Mouse (Mus musculus): ENCODE results near the gene Fam173a. TPM values are rescaled to one million over a fixed set of nuclear protein-coding genes. Genes with fewer than 3 reads are reported as not detected.
"Not testable (repeated sequence)": the region's sequence is repeated elsewhere in the genome, so short reads cannot be mapped to it uniquely, and the experiment has no call there.

Fam173a gene
- polyA plus RNA-seq, 1 experiment from 2014 or later, result 105 TPM

DNA sequence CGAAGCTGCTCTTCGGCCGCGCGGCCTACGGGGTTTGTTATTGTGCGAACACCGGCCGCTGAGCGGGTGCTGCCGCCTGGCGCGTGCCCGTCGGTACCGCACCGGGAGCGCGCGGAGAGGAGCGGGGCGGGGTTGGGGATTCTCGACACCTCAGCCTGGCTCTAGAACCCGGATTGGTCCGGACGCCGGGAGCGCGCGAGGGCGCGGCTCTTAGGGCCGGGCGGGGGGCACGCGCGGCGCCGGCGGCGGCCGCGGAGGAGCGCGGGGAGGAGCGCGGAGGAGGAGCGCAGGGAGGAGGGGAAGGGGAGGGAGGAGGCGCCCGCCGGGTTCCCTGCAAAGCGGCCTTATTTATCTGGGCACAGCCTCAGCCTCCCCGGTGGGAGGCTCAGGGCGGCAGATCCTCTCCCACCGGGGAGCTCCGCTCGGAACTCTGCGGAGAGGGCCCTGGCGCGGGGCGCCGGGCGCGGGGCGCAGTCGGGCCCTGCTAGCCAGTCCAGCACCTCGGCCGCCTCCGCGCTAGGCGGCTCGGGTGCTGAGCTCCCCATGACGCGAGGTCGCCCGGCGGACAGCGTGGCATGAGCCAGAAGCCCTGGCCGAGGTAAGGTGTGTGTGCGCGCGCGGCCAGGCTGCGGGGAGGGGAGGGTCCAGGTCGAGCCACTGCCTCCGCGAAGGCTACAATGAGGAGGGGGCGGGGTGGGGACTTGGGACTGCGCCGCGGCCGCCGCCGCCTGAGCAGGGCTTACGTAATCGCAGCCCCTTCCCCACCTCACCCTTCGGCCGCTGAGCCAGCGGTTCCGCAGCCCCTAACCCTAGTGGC is 16.3 kb upstream of the Fam173a start, which contains the start of gene Fbxl16:
Fbxl16 (plus strand) TSS at position 297 of the 817 bp plus-strand sequence.
- Histone ChIP-seq H3K4me3 (peak within 1 kb of the TSS; percentile 52), H3K4me2 (peak within 1 kb of the TSS; percentile 94), H3K27me3 (peaks cover 54% of the 10 kb centered on the region), H3K4me1 (peaks cover 16% of the 10 kb centered on the region), H3K36me3 (no peaks in the 10 kb centered on the region), H3K9ac (peak within 1 kb of the TSS; percentile 33), H3K27ac (no peak within 1 kb of the TSS), H3K9me3 (no peaks in the 10 kb centered on the region)
- whole genome bisulfite sequencing, result under 1% methylated on average over 72 of the region's 100 CpGs
- peak; percentile 66 for ATAC-seq (ENCODE audit: borderline replicate concordance, extremely low read depth, low FRiP score, low TSS enrichment)

DNA sequence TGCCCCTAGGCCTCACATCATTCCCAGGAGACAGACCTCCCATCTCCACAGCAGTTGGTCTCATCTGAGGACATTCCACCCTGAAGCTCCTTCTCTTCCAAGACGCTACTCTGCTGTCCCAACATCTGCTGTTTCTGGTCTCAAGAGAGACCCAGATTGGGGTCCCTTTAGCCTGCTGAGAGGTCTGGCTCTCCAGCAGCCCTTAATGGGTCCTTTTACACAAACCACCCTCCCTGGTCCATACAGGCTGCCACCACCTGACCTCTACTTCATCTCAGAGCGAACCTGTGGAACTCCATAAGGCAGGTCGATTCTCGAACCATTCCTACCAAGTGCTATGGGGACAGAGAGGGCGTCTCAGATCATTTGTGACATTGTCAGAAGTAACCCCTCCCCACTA is 15.3 kb upstream of the Fam173a start:
- H3K36me3 ChIP-seq, result no peaks in the 10 kb centered on the region
- no peak overlapping the region for H3K9ac ChIP-seq
- no peak overlapping the region for H3K27ac ChIP-seq
- no peak for ATAC-seq (ENCODE audit: borderline replicate concordance, extremely low read depth, low FRiP score, low TSS enrichment)
- H3K4me2 ChIP-seq, result peak overlapping the region; percentile 94
- no peaks in the 10 kb centered on the region for H3K9me3 ChIP-seq
- peaks cover 16% of the 10 kb centered on the region for H3K4me1 ChIP-seq
- H3K27me3 ChIP-seq, result peaks cover 50% of the 10 kb centered on the region
- 32% methylated on average over 5 of the region's 5 CpGs for WGBS
- no peak overlapping the region; the same call in 1 of the 2 replicates for H3K4me3 ChIP-seq

DNA sequence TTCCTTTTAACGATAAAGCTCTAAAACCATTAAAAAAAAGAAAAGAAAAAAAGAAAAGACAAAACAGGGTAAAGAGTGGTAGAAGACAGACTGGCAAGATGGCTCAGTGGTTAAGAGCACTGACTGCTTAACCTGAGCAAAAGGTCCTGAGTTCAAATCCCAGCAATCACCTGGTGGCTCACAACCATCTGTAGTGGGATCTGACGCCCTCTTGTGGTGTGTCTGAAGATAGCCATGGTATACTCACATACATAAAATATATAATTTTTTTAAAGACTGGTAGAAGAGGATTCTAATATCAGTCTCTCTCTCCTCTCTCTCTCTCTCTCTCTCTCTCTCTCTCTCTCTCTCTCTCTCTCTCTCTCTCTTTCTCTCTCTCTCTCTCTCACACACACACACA is 14.8 kb upstream of the Fam173a start:
- not testable (repeated sequence) for H3K9me3 ChIP-seq; H3K36me3 ChIP-seq; H3K9ac ChIP-seq; ATAC-seq (ENCODE audit: borderline replicate concordance, extremely low read depth, low FRiP score, low TSS enrichment); H3K4me3 ChIP-seq; H3K4me2 ChIP-seq; H3K27ac ChIP-seq
- peaks cover 46% of the 10 kb centered on the region for H3K27me3 ChIP-seq
- WGBS, result 31% methylated on average over 2 of the region's 2 CpGs
- peaks cover 16% of the 10 kb centered on the region for H3K4me1 ChIP-seq

DNA sequence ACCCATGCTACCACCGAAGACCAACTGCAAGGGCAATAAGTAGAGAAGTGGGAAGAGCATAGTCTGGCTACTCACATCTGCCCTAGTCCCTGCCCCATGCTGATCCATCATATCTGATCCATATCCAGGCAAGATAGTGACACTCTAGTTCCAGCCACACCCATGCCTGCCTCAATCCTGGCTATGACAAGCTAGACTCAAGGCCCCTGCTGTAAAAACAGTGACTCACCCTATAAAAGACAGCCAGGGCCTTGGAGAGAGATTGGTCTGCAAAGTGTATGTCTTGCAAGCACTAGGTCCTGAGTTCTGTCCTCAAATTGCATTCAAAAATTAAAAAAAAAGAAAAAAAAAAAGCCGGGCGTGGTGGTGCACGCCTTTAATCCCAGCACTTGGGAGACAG is 13.8 kb upstream of the Fam173a start:
- Histone ChIP-seq H3K4me1 (peaks cover 16% of the 10 kb centered on the region), H3K36me3 (no peaks in the 10 kb centered on the region), H3K27ac (no peak overlapping the region), H3K4me3 (no peak overlapping the region), H3K9me3 (no peaks in the 10 kb centered on the region), H3K27me3 (peaks cover 37% of the 10 kb centered on the region), H3K9ac (no peak overlapping the region), H3K4me2 (no peak overlapping the region)
- WGBS, result 67% methylated on average over 4 of the region's 4 CpGs
- no peak for ATAC-seq (ENCODE audit: borderline replicate concordance, extremely low read depth, low FRiP score, low TSS enrichment)

DNA sequence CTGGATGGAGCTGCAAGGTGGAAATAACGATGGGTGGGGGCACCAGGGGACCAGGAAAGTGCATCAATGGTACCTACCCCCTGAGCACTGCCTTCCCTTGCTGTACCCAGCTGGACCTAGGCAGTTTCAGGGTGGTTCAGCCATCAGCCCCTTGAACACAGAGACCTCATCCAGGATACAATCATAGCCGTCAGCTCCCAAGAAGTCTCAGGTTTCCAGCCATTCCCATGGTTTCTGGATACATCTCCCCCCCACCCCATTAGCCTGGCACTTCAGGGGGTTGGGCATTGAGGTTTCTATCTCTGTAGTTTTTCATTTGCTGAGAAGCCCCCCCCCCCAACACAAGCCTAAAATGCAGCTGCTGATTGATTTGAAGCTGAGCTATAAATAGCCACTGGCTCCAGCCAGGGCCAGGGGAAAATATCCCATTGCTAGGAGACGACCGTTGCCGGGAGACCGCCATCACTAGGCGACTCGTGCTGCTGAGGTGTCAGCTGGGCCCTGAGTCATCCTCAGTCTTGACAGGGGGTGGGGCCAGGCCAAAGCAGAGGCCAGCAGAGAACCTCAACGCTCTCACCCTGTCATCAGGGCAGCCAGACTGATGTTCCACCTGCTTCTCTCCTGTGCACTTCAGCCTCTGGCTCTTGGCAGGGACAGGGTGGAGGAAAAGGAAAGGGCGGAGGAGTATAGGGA is 10.3 kb upstream of the Fam173a start:
- Histone ChIP-seq H3K4me1 (no peaks in the 10 kb centered on the region), H3K9me3 (no peaks in the 10 kb centered on the region), H3K9ac (no peak overlapping the region), H3K27me3 (peaks cover 2% of the 10 kb centered on the region), H3K4me2 (no peak overlapping the region), H3K27ac (no peak overlapping the region), H3K36me3 (no peaks in the 10 kb centered on the region), H3K4me3 (no peak overlapping the region)
- no peak for ATAC-seq (ENCODE audit: borderline replicate concordance, extremely low read depth, low FRiP score, low TSS enrichment)
- WGBS, result 9% methylated on average over 10 of the region's 10 CpGs

DNA sequence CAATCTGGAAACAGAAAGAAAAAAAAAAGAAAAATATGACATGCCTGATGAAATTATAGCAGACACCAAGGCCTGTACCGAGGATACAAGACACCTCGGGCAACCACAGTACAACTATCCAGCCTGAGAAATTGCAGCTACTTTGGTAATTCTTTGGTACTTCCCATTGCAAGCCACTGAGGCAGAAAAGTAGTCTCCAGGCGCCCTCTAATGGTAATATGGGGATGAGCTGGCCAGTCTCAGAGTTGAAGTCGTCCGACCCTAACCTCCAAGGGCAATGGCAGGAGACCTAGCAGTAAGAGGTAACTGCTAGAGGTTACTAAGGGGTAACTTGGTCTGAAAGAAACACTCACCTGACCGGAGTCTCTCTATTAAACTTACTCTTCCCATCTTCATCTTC is 8.3 kb upstream of the Fam173a start:
- peaks cover 12% of the 10 kb centered on the region for H3K4me1 ChIP-seq
- 8% methylated on average over 6 of the region's 6 CpGs for WGBS
- no peaks in the 10 kb centered on the region for H3K36me3 ChIP-seq
- no peak for ATAC-seq (ENCODE audit: borderline replicate concordance, extremely low read depth, low FRiP score, low TSS enrichment)
- H3K4me2 ChIP-seq, result no peak overlapping the region
- no peak overlapping the region for H3K27ac ChIP-seq
- H3K9me3 ChIP-seq, result no peaks in the 10 kb centered on the region
- H3K27me3 ChIP-seq, result no peaks in the 10 kb centered on the region; the same call in 1 of the 2 replicates
- H3K4me3 ChIP-seq, result no peak overlapping the region
- H3K9ac ChIP-seq, result no peak overlapping the region

DNA sequence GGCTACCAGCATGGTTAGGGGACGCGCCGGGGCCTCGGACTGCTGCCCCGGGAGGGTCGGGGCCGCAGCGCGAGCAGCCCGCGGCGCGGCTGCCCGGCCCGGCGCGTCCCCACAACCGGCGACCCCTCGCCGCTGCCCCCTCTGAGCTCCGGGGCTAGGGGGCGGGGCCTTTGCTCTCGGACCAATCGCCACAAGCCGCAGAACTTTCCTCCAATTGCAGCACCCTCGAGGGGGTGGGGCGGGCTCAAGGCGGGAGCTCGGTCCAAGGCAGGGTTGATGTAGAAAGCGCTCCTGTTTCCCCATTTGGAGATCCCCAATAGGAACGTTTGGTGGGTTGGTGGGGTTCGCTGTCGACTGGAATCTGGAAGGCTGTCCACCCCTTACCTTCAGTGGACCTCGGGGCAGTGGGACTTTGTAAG is 4.3 kb upstream of the Fam173a start, which contains the start of gene Metrn:
Metrn (minus strand) TSS at position 186 of the 419 bp plus-strand sequence.
- Histone ChIP-seq H3K27ac (0 out of 2 replicates have a peak within 1 kb of the TSS, but pooled peaks have one; percentile 42), H3K4me1 (peaks cover 46% of the 10 kb centered on the region), H3K4me2 (peak within 1 kb of the TSS; percentile 97), H3K36me3 (no peaks in the 10 kb centered on the region), H3K4me3 (peak within 1 kb of the TSS; percentile 82), H3K27me3 (no peaks in the 10 kb centered on the region), H3K9me3 (no peaks in the 10 kb centered on the region), H3K9ac (peak within 1 kb of the TSS; percentile 70)
- ATAC-seq (ENCODE audit: borderline replicate concordance, extremely low read depth, low FRiP score, low TSS enrichment), result peak; percentile 82
- WGBS, result under 1% methylated on average over 35 of the region's 35 CpGs

DNA sequence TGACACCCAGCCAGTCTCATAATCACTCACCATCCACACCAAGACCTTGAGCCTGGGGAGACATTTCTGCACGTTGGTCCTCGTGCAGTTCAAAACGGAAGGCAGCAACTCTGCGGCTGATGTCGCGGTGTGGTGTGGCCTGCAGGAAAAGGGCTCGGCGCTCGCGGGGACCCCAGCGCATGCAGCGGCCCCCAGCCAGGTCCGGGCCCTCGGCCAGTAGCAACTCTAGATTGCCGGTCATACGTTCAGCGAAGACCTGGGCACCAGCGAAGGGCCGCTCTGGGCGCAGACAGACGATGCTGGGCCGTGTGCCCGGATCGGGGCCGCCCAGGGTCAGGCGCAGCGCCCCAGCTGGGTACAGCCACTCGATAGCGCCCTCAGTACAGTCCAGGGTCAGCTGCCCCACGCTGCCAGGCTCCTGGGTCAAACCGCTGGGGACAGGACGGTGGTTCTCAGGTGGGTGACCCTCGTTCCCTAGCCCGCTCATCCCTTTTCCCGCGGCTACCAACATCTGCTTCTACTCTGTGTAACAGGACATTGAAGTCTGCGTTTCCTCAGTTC is 3.6 kb upstream of the Fam173a start:
- Histone ChIP-seq H3K27me3 (no peaks in the 10 kb centered on the region), H3K4me1 (peaks cover 49% of the 10 kb centered on the region), H3K27ac (0 out of 2 replicates have a peak overlapping the region, but pooled peaks have one; percentile 42), H3K36me3 (no peaks in the 10 kb centered on the region), H3K4me3 (peak overlapping the region; percentile 82), H3K9me3 (no peaks in the 10 kb centered on the region), H3K9ac (peak overlapping the region; percentile 70), H3K4me2 (peak overlapping the region; percentile 97)
- WGBS, result 1% methylated on average over 37 of the region's 37 CpGs
- ATAC-seq (ENCODE audit: borderline replicate concordance, extremely low read depth, low FRiP score, low TSS enrichment), result no peak

DNA sequence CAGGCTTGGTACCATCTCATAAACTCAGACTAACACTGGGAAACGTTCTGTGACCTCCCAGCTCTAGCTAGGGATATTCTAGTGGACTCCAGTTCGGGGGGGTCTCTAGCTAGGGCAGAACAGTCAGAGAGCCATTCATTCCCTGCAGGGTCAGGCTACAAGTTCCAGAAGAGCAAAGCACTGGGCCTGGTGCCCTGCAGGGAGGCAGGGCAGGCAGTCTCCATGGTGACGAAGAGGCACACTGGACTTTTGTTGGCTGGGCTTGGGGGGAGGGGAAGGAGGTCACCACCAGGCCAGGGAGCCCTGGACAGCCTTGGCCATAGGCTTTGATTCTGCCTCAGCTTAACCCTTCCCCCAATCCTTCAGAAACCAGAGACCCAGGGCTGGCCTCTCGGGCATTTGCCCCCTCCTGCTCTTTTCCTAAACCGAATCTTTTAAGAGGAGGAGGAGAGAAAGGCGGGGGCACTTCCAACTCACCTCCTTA is 3.0 kb upstream of the Fam173a start, which contains the start of gene AC134908.4:
AC134908.4 (minus strand) TSS at position 51 of the 484 bp plus-strand sequence.
- no peak for ATAC-seq (ENCODE audit: borderline replicate concordance, extremely low read depth, low FRiP score, low TSS enrichment)
- 0 out of 2 replicates have a peak within 1 kb of the TSS, but pooled peaks have one; percentile 42 for H3K27ac ChIP-seq
- no peaks in the 10 kb centered on the region for H3K27me3 ChIP-seq
- WGBS, result 15% methylated on average over 6 of the region's 6 CpGs
- peaks cover 56% of the 10 kb centered on the region for H3K4me1 ChIP-seq
- H3K4me3 ChIP-seq, result peak within 1 kb of the TSS; percentile 82
- no peaks in the 10 kb centered on the region for H3K9me3 ChIP-seq
- peak within 1 kb of the TSS; percentile 97 for H3K4me2 ChIP-seq
- H3K36me3 ChIP-seq, result no peaks in the 10 kb centered on the region
- peak within 1 kb of the TSS; percentile 70 for H3K9ac ChIP-seq

DNA sequence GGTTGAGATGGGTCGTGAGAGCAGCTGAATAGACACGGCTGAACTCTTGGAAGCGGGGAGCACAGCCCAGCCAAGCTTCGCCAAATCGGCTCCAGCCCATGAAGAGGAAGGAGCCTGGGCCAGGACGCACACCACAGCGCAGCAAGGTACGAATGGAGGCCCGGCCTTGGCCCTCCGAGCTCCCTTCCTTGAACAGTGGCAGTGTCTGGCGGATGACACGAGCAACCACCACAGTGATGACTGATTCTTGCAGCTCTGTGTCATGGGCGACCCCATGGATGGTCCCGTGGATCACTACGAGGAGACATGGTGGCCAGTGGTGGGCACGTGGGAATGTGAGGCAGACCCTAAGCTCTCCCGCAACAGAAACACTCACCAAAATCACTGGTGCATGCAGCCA is 2.3 kb upstream of the Fam173a start:
- H3K27ac ChIP-seq, result no peak overlapping the region
- peak overlapping the region; percentile 97 for H3K4me2 ChIP-seq
- 84% methylated on average over 17 of the region's 17 CpGs for WGBS
- H3K4me3 ChIP-seq, result 0 out of 2 replicates have a peak overlapping the region, but pooled peaks have one; percentile 82
- H3K9me3 ChIP-seq, result no peaks in the 10 kb centered on the region
- peaks cover 58% of the 10 kb centered on the region for H3K4me1 ChIP-seq
- ATAC-seq (ENCODE audit: borderline replicate concordance, extremely low read depth, low FRiP score, low TSS enrichment), result no peak
- H3K9ac ChIP-seq, result no peak overlapping the region
- H3K27me3 ChIP-seq, result no peaks in the 10 kb centered on the region
- no peaks in the 10 kb centered on the region; the same call in 1 of the 2 replicates for H3K36me3 ChIP-seq

DNA sequence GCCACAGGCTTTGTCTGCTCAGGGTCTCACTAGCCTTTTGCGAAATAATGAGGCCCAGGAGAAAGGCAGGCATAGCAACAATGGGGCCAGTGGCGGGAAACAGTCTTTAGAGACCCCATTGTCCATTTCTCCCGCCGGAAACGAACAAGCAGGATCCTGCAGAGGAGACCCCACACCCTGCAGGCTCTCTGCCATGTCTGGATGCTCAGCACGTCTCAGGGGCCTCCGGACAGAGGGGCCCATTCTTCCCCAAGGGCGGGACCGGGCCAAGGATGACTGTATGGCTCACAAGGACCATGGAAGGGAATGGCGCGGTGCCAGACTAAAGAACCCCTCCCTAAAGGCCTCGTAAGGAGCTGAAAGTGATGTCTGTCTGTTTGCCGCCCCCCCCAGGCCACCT is 1.5 kb upstream of the Fam173a start:
- WGBS, result 59% methylated on average over 13 of the region's 13 CpGs
- no peak overlapping the region for H3K4me3 ChIP-seq
- no peak overlapping the region for H3K4me2 ChIP-seq

More for the DNA sequence above, 1.5 kb upstream of the Fam173a start:
- H3K36me3 ChIP-seq, result peaks cover 8% of the 10 kb centered on the region
- peaks cover 58% of the 10 kb centered on the region for H3K4me1 ChIP-seq
- no peaks in the 10 kb centered on the region for H3K9me3 ChIP-seq
- no peak overlapping the region for H3K9ac ChIP-seq
- no peaks in the 10 kb centered on the region for H3K27me3 ChIP-seq
- no peak for ATAC-seq (ENCODE audit: borderline replicate concordance, extremely low read depth, low FRiP score, low TSS enrichment)
- peak overlapping the region; percentile 99; the same call in 1 of the 2 replicates for H3K27ac ChIP-seq

Measured in lung, embryonic 15.5 days (tissue).